In the genomic region with DNA sequence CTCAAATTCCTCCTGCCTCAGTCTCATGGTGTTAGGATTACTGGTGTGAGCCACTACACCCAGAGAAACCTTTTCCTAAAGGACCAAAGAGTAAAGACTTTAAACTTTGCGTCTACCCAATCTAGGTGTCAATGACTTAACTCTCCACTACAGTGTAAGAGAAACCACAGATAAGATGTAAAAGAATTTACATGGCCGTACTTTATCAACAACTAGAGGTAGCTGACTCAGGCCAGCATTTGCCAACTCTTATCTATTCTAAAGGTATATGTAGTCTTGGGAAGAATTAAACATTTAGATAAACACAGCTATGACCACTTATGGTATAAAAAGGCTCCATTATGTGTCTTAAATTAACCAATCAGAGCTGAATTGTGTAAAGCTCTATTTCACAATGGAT, we compare ENCODE assay signal across 24 mouse cellular contexts.
DNase-seq lines count a peak whose midpoint lies in the region; ATAC-seq and TF ChIP-seq lines count a peak whose summit lies in the region.
"Had no signal": no experiment of that assay in that cellular context is flagged by ENCODE, and none has a peak within 500 bp of the region (broad histone marks: within the 10 kb centered on the region; RNA-seq: fewer than 3 reads in every experiment).

No protein-coding gene starts in this region.

- no peaks in the 10 kb centered on the region for H3K27me3 ChIP-seq in heart, postnatal 0 days (ENCODE audit: control insufficient read depth, insufficient read depth, low read length)
- H3K27me3 ChIP-seq in lung, postnatal 0 days (replicated peaks; ENCODE audit: insufficient read depth, low read length) = no peaks in the 10 kb centered on the region
- H3K27me3 ChIP-seq in intestine, postnatal 0 days (replicated peaks; ENCODE audit: control insufficient read depth, insufficient read depth, low read length) = no peaks in the 10 kb centered on the region
- H3K27me3 ChIP-seq: CH12.LX; embryonic facial prominence, embryonic 13.5 days; embryonic facial prominence, embryonic 15.5 days; forebrain, embryonic 13.5 days; forebrain, embryonic 15.5 days had no signal

- TF ChIP-seq CTCF in heart, postnatal 0 days (IDR thresholded peaks at IDR 0.05; ENCODE audit: low read depth) = no peak
- TF ChIP-seq CTCF in lung, postnatal 0 days (IDR thresholded peaks at IDR 0.05) = no peak
- TF ChIP-seq CTCF in intestine, postnatal 0 days (IDR thresholded peaks at IDR 0.05; ENCODE audit: low read depth) = no peak

- DNase-seq in heart, postnatal 0 days (ENCODE audit: low spot score) = no peak
- no peak for DNase-seq in heart, postnatal 14 days
- DNase-seq in lung, postnatal 0 days (ENCODE audit: low spot score) = no peak
- no peak for DNase-seq in lung, postnatal 36 days
- DNase-seq in embryo, embryonic 10.5 days (ENCODE audit: low spot score) = no peak
- DNase-seq: adrenal gland, adult 8-10 months; adrenal gland, postnatal 14 days; adrenal gland, postnatal 36 days; B cell, adult 2 months; cerebellum, adult 11-12 months; cerebellum, adult 2 months; cerebellum, adult 9-10 months; cerebellum, postnatal 10 days; cerebellum, postnatal 25 days; embryo, embryonic 11 days; forebrain, postnatal 0 days had no signal

- peaks cover 9% of the 10 kb centered on the region; the same call in 1 of the 2 replicates for H3K4me1 ChIP-seq in heart, postnatal 0 days (ENCODE audit: control insufficient read depth, insufficient read depth)
- no peaks in the 10 kb centered on the region; the same call in 1 of the 2 replicates for H3K4me1 ChIP-seq in lung, postnatal 0 days (ENCODE audit: insufficient read depth, low read depth, low read length)
- no peaks in the 10 kb centered on the region for H3K4me1 ChIP-seq in intestine, postnatal 0 days (replicated peaks; ENCODE audit: control insufficient read depth, insufficient read depth, low read length)
- H3K4me1 ChIP-seq: embryonic facial prominence, embryonic 13.5 days; embryonic facial prominence, embryonic 15.5 days; forebrain, embryonic 13.5 days had no signal

- H3K27ac ChIP-seq in heart, postnatal 0 days (ENCODE audit: low read depth) = 0 out of 2 replicates have a peak overlapping the region, but pooled peaks have one; percentile 23
- H3K27ac ChIP-seq in lung, postnatal 0 days (ENCODE audit: low read length) = peak overlapping the region; percentile 47; the same call in 1 of the 2 replicates
- H3K27ac ChIP-seq in intestine, postnatal 0 days (ENCODE audit: low read depth, low read length) = no peak overlapping the region
- H3K27ac ChIP-seq: embryonic facial prominence, embryonic 13.5 days; embryonic facial prominence, embryonic 15.5 days; forebrain, embryonic 13.5 days; forebrain, embryonic 15.5 days had no signal

- no peak overlapping the region for H3K4me3 ChIP-seq in heart, postnatal 0 days (ENCODE audit: low read depth, low read length)
- no peak overlapping the region for H3K4me3 ChIP-seq in lung, postnatal 0 days (ENCODE audit: low read depth, low read length)
- no peak overlapping the region for H3K4me3 ChIP-seq in intestine, postnatal 0 days (ENCODE audit: low read depth, low read length)
- H3K4me3 ChIP-seq: embryonic facial prominence, embryonic 13.5 days; embryonic facial prominence, embryonic 15.5 days; forebrain, embryonic 13.5 days; forebrain, embryonic 15.5 days had no signal

- no peak for ATAC-seq in heart, postnatal 0 days (ENCODE audit: insufficient read depth, low read depth)
- no peak for ATAC-seq in lung, postnatal 0 days
- ATAC-seq in intestine, postnatal 0 days = peak; percentile 13; the same call in 1 of the 2 replicates
- ATAC-seq: CD4-positive, CD25-positive, alpha-beta regulatory T cell, adult 4 months; forebrain, embryonic 13.5 days; forebrain, embryonic 15.5 days; forebrain, postnatal 0 days had no signal

- WGBS in heart, postnatal 0 days = 36% methylated on average over 2 of the region's 2 CpGs
- 50% methylated on average over 2 of the region's 2 CpGs for WGBS in lung, postnatal 0 days
- WGBS in intestine, postnatal 0 days = 57% methylated on average over 2 of the region's 2 CpGs

- peaks cover 9% of the 10 kb centered on the region; the same call in 1 of the 2 replicates for H3K36me3 ChIP-seq in heart, postnatal 0 days (replicated peaks; ENCODE audit: control insufficient read depth, insufficient read depth, low read length)
- H3K36me3 ChIP-seq in lung, postnatal 0 days (ENCODE audit: insufficient read depth, low read length) = no peaks in the 10 kb centered on the region
- H3K36me3 ChIP-seq in intestine, postnatal 0 days (ENCODE audit: control insufficient read depth, insufficient read depth) = peaks cover 12% of the 10 kb centered on the region

- no peak overlapping the region for H3K4me2 ChIP-seq in heart, postnatal 0 days (ENCODE audit: low read depth, low read length)
- no peak overlapping the region for H3K4me2 ChIP-seq in lung, postnatal 0 days (replicated peaks; ENCODE audit: low read depth, low read length)
- no peak overlapping the region for H3K4me2 ChIP-seq in intestine, postnatal 0 days (replicated peaks; ENCODE audit: low read depth)
- H3K4me2 ChIP-seq: embryonic facial prominence, embryonic 13.5 days; embryonic facial prominence, embryonic 15.5 days; forebrain, embryonic 13.5 days; forebrain, embryonic 15.5 days had no signal

- no peak for TF ChIP-seq EP300 in heart, postnatal 0 days (IDR thresholded peaks at IDR 0.05; ENCODE audit: low read depth)
- no peak for TF ChIP-seq EP300 in lung, postnatal 0 days (IDR thresholded peaks at IDR 0.05)

- H3K9me3 ChIP-seq in heart, postnatal 0 days (replicated peaks; ENCODE audit: control insufficient read depth, low read length) = 0 out of 2 replicates have a peak, but pooled peaks cover 4% of the 10 kb centered on the region
- H3K9me3 ChIP-seq in lung, postnatal 0 days (ENCODE audit: low read length) = peaks cover 4% of the 10 kb centered on the region; the same call in 1 of the 2 replicates
- H3K9me3 ChIP-seq in intestine, postnatal 0 days (ENCODE audit: control insufficient read depth) = no peaks in the 10 kb centered on the region
- H3K9me3 ChIP-seq: embryonic facial prominence, embryonic 15.5 days; forebrain, embryonic 13.5 days; forebrain, embryonic 15.5 days; G1E had no signal

- H3K9ac ChIP-seq in heart, postnatal 0 days (replicated peaks; ENCODE audit: low read depth, low read length) = no peak overlapping the region
- H3K9ac ChIP-seq in lung, postnatal 0 days (replicated peaks; ENCODE audit: low read depth) = no peak overlapping the region
- H3K9ac ChIP-seq in intestine, postnatal 0 days (ENCODE audit: low read depth, low read length) = no peak overlapping the region
- H3K9ac ChIP-seq: embryonic facial prominence, embryonic 13.5 days; embryonic facial prominence, embryonic 15.5 days; forebrain, embryonic 13.5 days; forebrain, embryonic 15.5 days; forebrain, postnatal 0 days had no signal

- intact Hi-C loops in heart, postnatal 14 days (cut with DNase I) = no loop called here
